ENCODE assay signal across 16 mouse cellular contexts in genomic region chr17:30866966-30867365, GRCm38 (mm10). TPM values are rescaled to one million over a fixed set of nuclear protein-coding genes. Genes with fewer than 3 reads are reported as not detected.
DNase-seq lines count a peak whose midpoint lies in the region; ATAC-seq and TF ChIP-seq lines count a peak whose summit lies in the region.
"Had no signal": no experiment of that assay in that cellular context is flagged by ENCODE, and none has a peak within 500 bp of the region (broad histone marks: within the 10 kb centered on the region; RNA-seq: fewer than 3 reads in every experiment).

No protein-coding gene starts in this region.

- H3K36me3 ChIP-seq in liver, adult 2 months (ENCODE audit: control insufficient read depth, insufficient read depth, low read length): no peaks in the 10 kb centered on the region
- no peaks in the 10 kb centered on the region for H3K36me3 ChIP-seq in liver, embryonic 12.5 days
- H3K36me3 ChIP-seq in small intestine, adult 2 months (ENCODE audit: control insufficient read depth, insufficient read depth, low read length): no peaks in the 10 kb centered on the region
- H3K36me3 ChIP-seq: embryonic facial prominence, embryonic 15.5 days had no signal

- peak overlapping the region; percentile 4; the same call in 1 of the 2 replicates for H3K27ac ChIP-seq in liver, adult 2 months (replicated peaks; ENCODE audit: insufficient read depth, low read depth, low read length)
- H3K27ac ChIP-seq in liver, embryonic 12.5 days: no peak overlapping the region
- H3K27ac ChIP-seq in small intestine, adult 2 months (ENCODE audit: insufficient read depth, low read depth, low read length): peak overlapping the region; percentile 25
- H3K27ac ChIP-seq: embryonic facial prominence, embryonic 15.5 days; heart, adult 2 months; kidney, postnatal 0 days; left cerebral cortex, adult 2 months had no signal

- TF ChIP-seq CTCF in liver, adult 2 months (IDR thresholded peaks at IDR 0.05; ENCODE audit: low read depth, low read length): no peak
- no peak for TF ChIP-seq CTCF in small intestine, adult 2 months (IDR thresholded peaks at IDR 0.05; ENCODE audit: extremely low read depth, insufficient read length, insufficient replicate concordance, low read depth, low read length)

- H3K9ac ChIP-seq in liver, adult 2 months (ENCODE audit: low read depth, low read length): no peak overlapping the region
- H3K9ac ChIP-seq in liver, embryonic 12.5 days: no peak overlapping the region
- H3K9ac ChIP-seq: embryonic facial prominence, embryonic 15.5 days had no signal

- 75% methylated on average over 9 of the region's 9 CpGs for WGBS in liver, adult 2 months
- 79% methylated on average over 9 of the region's 9 CpGs for WGBS in liver, embryonic 12.5 days (ENCODE audit: insufficient replicate concordance)
- WGBS in small intestine, adult 2 months: 82% methylated on average over 9 of the region's 9 CpGs

- H3K4me3 ChIP-seq in liver, adult 2 months (ENCODE audit: insufficient read depth, low read depth, low read length): no peak overlapping the region
- H3K4me3 ChIP-seq in liver, embryonic 12.5 days: no peak overlapping the region
- no peak overlapping the region for H3K4me3 ChIP-seq in small intestine, adult 2 months (ENCODE audit: low read depth, low read length)
- H3K4me3 ChIP-seq: embryonic facial prominence, embryonic 15.5 days; heart, adult 2 months; left cerebral cortex, adult 2 months had no signal

- no peak overlapping the region for H3K4me2 ChIP-seq in liver, embryonic 12.5 days
- H3K4me2 ChIP-seq: embryonic facial prominence, embryonic 15.5 days; liver, embryonic 11.5 days had no signal

- ATAC-seq in cerebellum, adult (ENCODE audit: insufficient number of reproducible peaks, low FRiP score, low TSS enrichment): no peak
- no peak for ATAC-seq in liver, embryonic 12.5 days

- H3K9me3 ChIP-seq in liver, embryonic 12.5 days (replicated peaks): no peaks in the 10 kb centered on the region
- H3K9me3 ChIP-seq: embryonic facial prominence, embryonic 15.5 days had no signal

- H3K79me2 ChIP-seq in liver, adult 2 months (ENCODE audit: control insufficient read depth, insufficient read depth, low read length): no peaks in the 10 kb centered on the region

- DNase-seq in cerebellum, adult 11 months: peak; percentile 29
- DNase-seq in liver, adult 2 months (ENCODE audit: extremely low read depth, low read depth, low spot score): no peak
- DNase-seq in cerebellum, postnatal 25 days: peak; percentile 48 to 71
- DNase-seq in left cerebral cortex, adult 8-10 months (ENCODE audit: low spot score in 2 of 2): no peak
- no peak for DNase-seq in embryo, embryonic 10 days (ENCODE audit: low spot score)
- DNase-seq: heart, adult 2 months; thymus, adult 18-20 months had no signal

- TF ChIP-seq POLR2A in liver, adult 2 months (IDR thresholded peaks at IDR 0.05; ENCODE audit: extremely low read depth, insufficient read depth, low read length): no peak
- no peak for TF ChIP-seq POLR2A in small intestine, adult 2 months (IDR thresholded peaks at IDR 0.05; ENCODE audit: low read depth, low read length)

- H3K27me3 ChIP-seq in liver, adult 2 months (ENCODE audit: control insufficient read depth, insufficient read depth, low read length): no peaks in the 10 kb centered on the region
- H3K27me3 ChIP-seq in liver, embryonic 12.5 days (replicated peaks): 0 out of 2 replicates have a peak, but pooled peaks cover 6% of the 10 kb centered on the region
- no peaks in the 10 kb centered on the region for H3K27me3 ChIP-seq in small intestine, adult 2 months (ENCODE audit: control insufficient read depth, insufficient read depth, low read length)
- H3K27me3 ChIP-seq: embryonic facial prominence, embryonic 15.5 days had no signal

- no peaks in the 10 kb centered on the region for H3K4me1 ChIP-seq in liver, adult 2 months (ENCODE audit: control insufficient read depth, insufficient read depth, low read length)
- no peaks in the 10 kb centered on the region for H3K4me1 ChIP-seq in liver, embryonic 12.5 days
- no peaks in the 10 kb centered on the region for H3K4me1 ChIP-seq in small intestine, adult 2 months (ENCODE audit: control insufficient read depth, insufficient read depth, insufficient read length, low read length)
- H3K4me1 ChIP-seq: embryonic facial prominence, embryonic 15.5 days had no signal

RNA-seq across cellular contexts. Expression of gene Glp1r, which starts 34.7 kb away (rescaled TPM):
- 0.09 and 0.13 TPM in 2 replicates for total RNA-seq in liver, adult 2 months (2014; rRNA removed)
- polyA plus RNA-seq in liver, adult 2 months (2012; rRNA removed): 0.02 TPM in 1 of 2 replicates, not detected in the other
- polyA plus RNA-seq in liver, embryonic 12.5 days (2016; fragmentation: Nextera tagmentation; extraction: Ambion mirVana): 0.06 TPM in 1 of 2 replicates, not detected in the other
- 0.52 and 11.3 TPM in 2 replicates for polyA plus RNA-seq in small intestine, adult 2 months (2012; rRNA removed)
- 1 to 10 TPM in 3 of 4 experiments, under 1 TPM in 1; 0.94 to 3.1 (median 2.4) TPM for total RNA-seq in left cerebral cortex, adult 8-10 months (2022)
- total RNA-seq: hematopoietic stem cell, adult 5-6 weeks; megakaryocyte-erythroid progenitor cell, adult 5-6 weeks had no signal

Comparison
In these comparisons a context has a peak if more than half of its experiments do, and no peak if none do; other contexts are left out.
1. DNase-seq: peak in cerebellum, adult 11 months (single experiment) and cerebellum, postnatal 25 days (2 of 2); none in liver, adult 2 months (single experiment), left cerebral cortex, adult 8-10 months (0 of 2) and embryo, embryonic 10 days (single experiment).